Mouse (Mus musculus) E14TG2a.4 (cell line): ENCODE data around the gene Arhgef15.

Experiments used
- CTCF ChIP-seq: conservative IDR thresholded peaks from 2 replicates; pipeline ENCODE4 v1.5.1; 2014; ENCODE audit warnings: low read length
- NANOG ChIP-seq: IDR thresholded peaks from 2 replicates; pipeline ENCODE4 v1.6.1; 2014; ENCODE audit warnings: borderline replicate concordance, low read length, mixed read lengths

DNA sequence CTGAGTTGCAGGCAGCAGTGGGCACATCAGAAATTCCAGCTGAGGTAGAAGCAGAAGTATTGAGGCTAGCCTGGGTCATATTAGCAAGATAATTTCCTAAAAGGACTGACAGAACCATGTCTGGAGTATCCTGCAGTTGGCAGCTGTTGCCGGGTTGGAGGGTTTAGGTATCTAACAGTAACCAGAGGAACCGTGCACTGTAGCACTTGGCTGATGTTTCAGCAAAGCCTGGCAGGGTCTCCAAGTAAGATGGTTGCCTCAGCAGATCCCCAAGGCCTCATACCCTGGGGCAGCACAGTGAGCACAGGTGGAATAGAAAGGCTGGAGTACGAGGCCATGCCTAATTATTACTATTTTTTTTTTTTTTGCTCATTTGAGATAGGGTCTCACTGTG, 52.1 kb downstream of the Arhgef15 start:
- TF ChIP-seq CTCF (no peak), NANOG (no peak)
